Mouse (Mus musculus): ENCODE data around the gene Prrt1. TPM values are rescaled to one million over a fixed set of nuclear protein-coding genes. Genes with fewer than 3 reads are reported as not detected.

The Prrt1 gene
- total and polyA plus RNA-seq, 3 experiments: 1.0 TPM; not detected in 2

GRCm38 (mm10) chr17:34635671-34636070 lies 6.3 kb downstream of the Prrt1 start:
- peaks cover 0 to 14% of the 10 kb centered on the region in 2 experiments; a peak in 2 of 4 replicates for H3K4me1 ChIP-seq (ENCODE audit: control insufficient read depth in 1 of 2, insufficient read depth in 2 of 2, low read length in 2 of 2)

GRCm38 (mm10) chr17:34637459-34637858 lies 8.1 kb downstream of the Prrt1 start:
- no peak for TF ChIP-seq USF2 (IDR thresholded peaks at IDR 0.05; ENCODE audit: borderline replicate concordance in 1 of 2, insufficient read depth in 1 of 2, low read depth in 1 of 2, low read length in 2 of 2)
- TF ChIP-seq MAX (IDR thresholded peaks at IDR 0.05; ENCODE audit: low read length): no peak
- no peak for TF ChIP-seq MEF2A (IDR thresholded peaks at IDR 0.05; ENCODE audit: extremely low read depth, insufficient replicate concordance, low read depth, low read length, poor library complexity, severe bottlenecking)
- TF ChIP-seq GABPA (IDR thresholded peaks at IDR 0.05; ENCODE audit: low read depth, low read length): no peak
- no peak for TF ChIP-seq KAT2A (conservative IDR thresholded peaks at IDR 0.05; ENCODE audit: low read depth, low read length)
- no peak for TF ChIP-seq TAL1 (IDR thresholded peaks at IDR 0.05; ENCODE audit: low read length)
- no peak for TF ChIP-seq MAFK (IDR thresholded peaks at IDR 0.05; ENCODE audit: borderline replicate concordance, low read depth, low read length)
- no peak for TF ChIP-seq SMC3 (IDR thresholded peaks at IDR 0.05; ENCODE audit: low read depth, low read length)
- TF ChIP-seq TCF12 (IDR thresholded peaks at IDR 0.05; ENCODE audit: low read depth, low read length): no peak
- TF ChIP-seq TBP (IDR thresholded peaks at IDR 0.05; ENCODE audit: low read depth, low read length): no peak
- no peak for TF ChIP-seq ELF1 (IDR thresholded peaks at IDR 0.05; ENCODE audit: low read depth, low read length)
- TF ChIP-seq UBTF (IDR thresholded peaks at IDR 0.05; ENCODE audit: borderline replicate concordance, insufficient read depth, low read depth, low read length): no peak
- TF ChIP-seq POLR2A (IDR thresholded peaks at IDR 0.05; ENCODE audit: control insufficient read depth in 1 of 2, insufficient read depth in 1 of 2, low read depth in 1 of 2, low read length in 2 of 2, poor library complexity in 1 of 2): no peak
- peaks cover 0 to 5% of the 10 kb centered on the region in 2 experiments; a peak in 1 of 4 replicates for H3K4me1 ChIP-seq (ENCODE audit: control insufficient read depth in 1 of 2, insufficient read depth in 2 of 2, low read length in 2 of 2)
- no peak overlapping the region for H3K27ac ChIP-seq (ENCODE audit: control insufficient read depth, low read depth, low read length)

More at GRCm38 (mm10) chr17:34635671-34636070, 6.3 kb downstream of the Prrt1 start:
- Histone ChIP-seq H3K4me3 (ENCODE audit: control insufficient read depth in 1 of 2, insufficient read depth in 1 of 2, low read depth in 2 of 2, low read length in 2 of 2) (no peak overlapping the region), H3K27ac (ENCODE audit: control insufficient read depth, low read depth, low read length) (no peak overlapping the region), H3K79me2 (ENCODE audit: control insufficient read depth, insufficient read depth, low read length, poor library complexity) (no peaks in the 10 kb centered on the region), H3K9me3 (replicated peaks; ENCODE audit: insufficient read depth, low read length) (no peaks in the 10 kb centered on the region), H3K27me3 (ENCODE audit: control insufficient read depth in 1 of 2, insufficient read depth in 2 of 2, low read length in 2 of 2) (peaks cover 5 to 12% of the 10 kb centered on the region in 2 experiments; a peak in 3 of 4 replicates), H3K9ac (ENCODE audit: control insufficient read depth, low read depth, low read length, poor library complexity, severe bottlenecking) (no peak overlapping the region), H3K36me3 (ENCODE audit: control insufficient read depth in 1 of 2, insufficient read depth in 2 of 2, low read length in 2 of 2) (peaks cover 0 to 5% of the 10 kb centered on the region in 2 experiments; a peak in 1 of 4 replicates)
- TF ChIP-seq TCF12 (IDR thresholded peaks at IDR 0.05; ENCODE audit: low read depth, low read length) (no peak), ZC3H11A (IDR thresholded peaks at IDR 0.05; ENCODE audit: low read depth, low read length) (no peak), RCOR1 (IDR thresholded peaks at IDR 0.05; ENCODE audit: low read depth, low read length) (no peak), GATA1 (IDR thresholded peaks at IDR 0.05; ENCODE audit: low read depth, low read length) (no peak), RAD21 (IDR thresholded peaks at IDR 0.05; ENCODE audit: low read depth, low read length) (no peak), GABPA (IDR thresholded peaks at IDR 0.05; ENCODE audit: low read depth, low read length) (no peak), HCFC1 (IDR thresholded peaks at IDR 0.05; ENCODE audit: low read depth, low read length) (no peak), MEF2A (IDR thresholded peaks at IDR 0.05; ENCODE audit: extremely low read depth, insufficient replicate concordance, low read depth, low read length, poor library complexity, severe bottlenecking) (no peak), TAL1 (IDR thresholded peaks at IDR 0.05; ENCODE audit: low read length) (peak; percentile 38; the same call in 1 of the 2 replicates)
- peak; percentile 33 for DNase-seq (ENCODE audit: low read depth, low spot score)

More at GRCm38 (mm10) chr17:34637459-34637858, 8.1 kb downstream of the Prrt1 start:
- DNase-seq (ENCODE audit: low read depth, low spot score): no peak
- H3K4me3 ChIP-seq (ENCODE audit: control insufficient read depth in 1 of 2, insufficient read depth in 1 of 2, low read depth in 2 of 2, low read length in 2 of 2): no peak overlapping the region
- no peaks in the 10 kb centered on the region for H3K79me2 ChIP-seq (ENCODE audit: control insufficient read depth, insufficient read depth, low read length, poor library complexity)
- H3K27me3 ChIP-seq (ENCODE audit: control insufficient read depth in 1 of 2, insufficient read depth in 2 of 2, low read length in 2 of 2): peaks cover 5 to 12% of the 10 kb centered on the region in 2 experiments; a peak in 3 of 4 replicates
- H3K9ac ChIP-seq (ENCODE audit: control insufficient read depth, low read depth, low read length, poor library complexity, severe bottlenecking): no peak overlapping the region
- H3K9me3 ChIP-seq (replicated peaks; ENCODE audit: insufficient read depth, low read length): no peaks in the 10 kb centered on the region
- no peaks in the 10 kb centered on the region for H3K36me3 ChIP-seq (ENCODE audit: control insufficient read depth in 1 of 2, insufficient read depth in 2 of 2, low read length in 2 of 2)

Measured in MEL (cell line).